Mouse (Mus musculus): ENCODE data around the gene Tmem33.

DNA sequence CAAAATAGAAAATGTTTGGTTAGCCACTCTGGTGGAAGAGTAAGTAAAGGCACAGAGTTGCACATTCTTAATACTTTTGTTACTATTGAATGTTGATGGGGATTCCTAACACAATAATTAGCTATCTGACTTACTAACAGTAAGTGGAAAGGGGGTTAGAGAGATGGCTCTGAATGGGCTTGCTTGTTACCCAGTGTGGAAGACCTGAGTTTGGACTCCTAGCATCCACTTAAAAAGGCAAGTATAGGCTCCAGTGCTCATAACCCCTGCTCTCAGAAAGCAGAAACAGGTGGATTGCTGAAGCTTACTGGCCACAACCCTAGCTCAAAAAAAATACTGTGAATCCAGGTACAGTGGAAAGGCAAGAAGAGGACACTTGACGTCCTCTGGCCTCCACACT, 35.8 kb downstream of the Tmem33 start:
- TF ChIP-seq CTCF (IDR thresholded peaks at IDR 0.05; ENCODE audit: extremely low read depth, insufficient read depth, low read length) (no peak), POLR2A (IDR thresholded peaks at IDR 0.05; ENCODE audit: extremely low read depth, insufficient read depth, low read length) (no peak)

Measured in cortical plate, adult 2 months (tissue).